In the genomic region with DNA sequence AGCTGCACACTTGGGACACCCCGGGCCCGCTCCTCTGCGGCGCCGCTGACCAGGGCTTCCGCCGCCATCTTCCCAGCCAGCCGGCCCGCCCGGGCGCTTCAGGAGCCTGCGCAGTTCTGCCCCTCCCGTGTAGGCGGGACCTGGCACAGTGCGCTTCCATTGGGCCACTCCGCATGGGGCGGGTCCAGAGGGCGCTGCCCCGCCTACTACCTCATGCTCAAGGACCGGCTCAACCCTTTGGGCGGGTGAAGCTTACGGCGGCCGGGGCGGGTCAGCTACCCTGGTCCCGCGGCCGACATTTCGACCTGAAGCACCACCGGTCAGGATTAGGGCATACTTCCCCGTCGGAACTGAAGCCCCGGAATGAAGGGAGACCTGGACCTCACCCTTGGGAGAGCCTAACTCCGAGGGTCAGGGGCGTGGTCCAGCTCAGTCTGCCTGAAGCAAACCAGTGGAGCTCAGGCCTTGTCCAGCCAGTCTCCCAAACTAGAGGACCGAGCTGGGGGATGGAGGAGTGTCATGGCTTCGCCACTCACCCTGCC, we compare ENCODE assay signal across 8 mouse cellular contexts. TPM values are rescaled to one million over a fixed set of nuclear protein-coding genes. Genes with fewer than 3 reads are reported as not detected.
A peak's percentile ranks its signal among the peaks of the same experiment; 100 is the strongest.
DNase-seq lines count a peak whose midpoint lies in the region; ATAC-seq and TF ChIP-seq lines count a peak whose summit lies in the region.

Gene Sbf1, minus strand, starts transcription at position 122 of the 542 bp plus-strand sequence.

- peak within 1 kb of the TSS; percentile 96 for H3K4me3 ChIP-seq in hindbrain, embryonic 10.5 days
- H3K4me3 ChIP-seq in lung, postnatal 0 days (ENCODE audit: low read depth, low read length) = peak within 1 kb of the TSS; percentile 94

- H3K36me3 ChIP-seq in hindbrain, embryonic 10.5 days = no peaks in the 10 kb centered on the region; the same call in 1 of the 2 replicates
- no peaks in the 10 kb centered on the region for H3K36me3 ChIP-seq in lung, postnatal 0 days (ENCODE audit: insufficient read depth, low read length)

- peak within 1 kb of the TSS; percentile 89 for H3K9ac ChIP-seq in lung, postnatal 0 days (replicated peaks; ENCODE audit: low read depth)

- peak within 1 kb of the TSS; percentile 94 for H3K4me2 ChIP-seq in lung, postnatal 0 days (replicated peaks; ENCODE audit: low read depth, low read length)

- peaks cover 46% of the 10 kb centered on the region for H3K4me1 ChIP-seq in hindbrain, embryonic 10.5 days (replicated peaks)
- peaks cover 9% of the 10 kb centered on the region; the same call in 1 of the 2 replicates for H3K4me1 ChIP-seq in lung, postnatal 0 days (ENCODE audit: insufficient read depth, low read depth, low read length)

- no peaks in the 10 kb centered on the region for H3K27me3 ChIP-seq in hindbrain, embryonic 10.5 days (ENCODE audit: insufficient read depth, poor library complexity, severe bottlenecking)
- no peaks in the 10 kb centered on the region for H3K27me3 ChIP-seq in lung, postnatal 0 days (replicated peaks; ENCODE audit: insufficient read depth, low read length)

- H3K27ac ChIP-seq in hindbrain, embryonic 10.5 days = peak within 1 kb of the TSS; percentile 92
- H3K27ac ChIP-seq in lung, postnatal 0 days (ENCODE audit: low read length) = peak within 1 kb of the TSS; percentile 62

- peak; percentile 99 for DNase-seq in MN1 (ENCODE audit: low spot score)
- peak; percentile 99 for DNase-seq in cerebellum, adult 9-10 months
- DNase-seq in hindbrain, embryonic 10.5 days (ENCODE audit: low spot score) = peak; percentile 97
- peak; percentile 99 for DNase-seq in layer of hippocampus, adult 9-11 months
- DNase-seq in lung, postnatal 0 days (ENCODE audit: low spot score) = peak; percentile 99
- peak; percentile 93 for DNase-seq in ovary, postnatal 14 days (ENCODE audit: low spot score)
- peak; percentile 97 for DNase-seq in thymus, postnatal 14 days

- WGBS in hindbrain, embryonic 10.5 days = under 1% methylated on average over 37 of the region's 37 CpGs
- under 1% methylated on average over 34 of the region's 37 CpGs for WGBS in lung, postnatal 0 days

- peak; percentile 93 for ATAC-seq in frontal cortex, adult (ENCODE audit: low TSS enrichment)
- ATAC-seq in lung, postnatal 0 days = peak; percentile 100

- no peak for TF ChIP-seq CTCF in lung, postnatal 0 days (IDR thresholded peaks at IDR 0.05)

- H3K9me3 ChIP-seq in hindbrain, embryonic 10.5 days = no peaks in the 10 kb centered on the region
- H3K9me3 ChIP-seq in lung, postnatal 0 days (ENCODE audit: low read length) = no peaks in the 10 kb centered on the region

- TF ChIP-seq EP300 in lung, postnatal 0 days (IDR thresholded peaks at IDR 0.05) = no peak

RNA-seq across cellular contexts. Expression of gene Sbf1, which starts in this region (rescaled TPM):
- polyA plus RNA-seq in hindbrain, embryonic 10.5 days (2016; fragmentation: Nextera tagmentation; extraction: Ambion mirVana) = 92.5 and 103 TPM in 2 replicates
- 28.1 and 30.9 TPM in 2 replicates for polyA plus RNA-seq in lung, postnatal 0 days (2015; fragmentation: Nextera tagmentation; extraction: Ambion mirVana)

Comparison
In these comparisons a context has a peak if more than half of its experiments do, and no peak if none do; other contexts are left out.
1. Peak in every context shown above with its lines: DNase-seq, ATAC-seq, H3K4me3 ChIP-seq and H3K27ac ChIP-seq.